Mouse (Mus musculus) MEL (cell line): ENCODE results near the gene Ndrg2. TPM values are rescaled to one million over a fixed set of nuclear protein-coding genes. Genes with fewer than 3 reads are reported as not detected.

Experiments used
- DNase-seq: peaks from one replicate; pipeline ENCODE4 v3.0.0; 2011; ENCODE audit warnings: low read depth, low spot score
- H3K27ac ChIP-seq: 2 replicates; pipeline ENCODE4 v1.5.1; 2012; ENCODE audit warnings: low read depth, mild to moderate bottlenecking, control low read depth, low read length, moderate library complexity; ENCODE audit not compliant: control insufficient read depth
- H3K27me3 ChIP-seq, 2 experiments: fragments of 150-350 bp in 1 of 2; sonication (generic) in 1 of 2; 2 replicates each; pipeline ENCODE4 v1.6.1; 2012; ENCODE audit warnings: low read length in 2 of 2, mild to moderate bottlenecking in 2 of 2, improper control_type of control experiment in 1 of 2, moderate library complexity in 1 of 2; ENCODE audit not compliant: insufficient read depth in 2 of 2, control insufficient read depth in 1 of 2
- H3K36me3 ChIP-seq, 2 experiments: 2 replicates each; pipeline ENCODE4 v1.6.1; 2012 to 2014; ENCODE audit warnings: low read length in 2 of 2, improper control_type of control experiment in 1 of 2, inconsistent platforms in 1 of 2, mild to moderate bottlenecking in 1 of 2; ENCODE audit not compliant: insufficient read depth in 2 of 2, control insufficient read depth in 1 of 2
- H3K4me1 ChIP-seq, 2 experiments: fragments of 150-350 bp in 1 of 2; sonication (generic) in 1 of 2; 2 replicates each; pipeline ENCODE4 v1.6.1; 2012; ENCODE audit warnings: low read length in 2 of 2, improper control_type of control experiment in 1 of 2, mild to moderate bottlenecking in 1 of 2; ENCODE audit not compliant: insufficient read depth in 2 of 2, control insufficient read depth in 1 of 2
- H3K4me3 ChIP-seq, 2 experiments: fragments of 150-350 bp in 1 of 2; sonication (generic) in 1 of 2; 2 replicates each; pipeline ENCODE4 v1.5.1; 2012; ENCODE audit warnings: low read depth in 2 of 2, low read length in 2 of 2, mild to moderate bottlenecking in 2 of 2, moderate library complexity in 2 of 2, control low read depth in 1 of 2, improper control_type of control experiment in 1 of 2; ENCODE audit not compliant: control insufficient read depth in 1 of 2, insufficient read depth in 1 of 2
- H3K79me2 ChIP-seq: 2 replicates; pipeline ENCODE4 v1.6.1; 2012; ENCODE audit warnings: mild to moderate bottlenecking, low read length, moderate library complexity; ENCODE audit not compliant: control insufficient read depth, poor library complexity, insufficient read depth
- H3K9ac ChIP-seq: 2 replicates; pipeline ENCODE4 v1.6.1; 2012; ENCODE audit warnings: low read depth, mild to moderate bottlenecking, control low read depth, low read length, moderate library complexity; ENCODE audit not compliant: control insufficient read depth, poor library complexity, severe bottlenecking
- H3K9me3 ChIP-seq: fragments of 150-350 bp; sonication (generic); replicated peaks from 2 replicates; pipeline ENCODE4 v1.6.1; 2012; ENCODE audit warnings: mild to moderate bottlenecking, low read length, improper control_type of control experiment, moderate library complexity; ENCODE audit not compliant: insufficient read depth
- BHLHE40 ChIP-seq: IDR thresholded peaks from 2 replicates; pipeline ENCODE4 v1.6.1; 2012; ENCODE audit warnings: low read depth, mild to moderate bottlenecking, inconsistent platforms, low read length, improper control_type of control experiment, borderline replicate concordance
- CHD1 ChIP-seq: IDR thresholded peaks from 2 replicates; pipeline ENCODE4 v1.6.1; 2012; ENCODE audit warnings: low read depth, mild to moderate bottlenecking, inconsistent platforms, low read length, improper control_type of control experiment
- CHD2 ChIP-seq: IDR thresholded peaks from 2 replicates; pipeline ENCODE4 v1.6.1; 2011; ENCODE audit warnings: low read length, improper control_type of control experiment
- CTCF ChIP-seq, 3 experiments: IDR thresholded peaks in 2 of 3; conservative IDR thresholded peaks in 1 of 3; 2 replicates each; pipeline ENCODE4 v1.5.1; 2011 to 2012; ENCODE audit warnings: low read length in 3 of 3, low read depth in 2 of 3, mild to moderate bottlenecking in 2 of 3, improper control_type of control experiment in 1 of 3, inconsistent platforms in 1 of 3, mixed read lengths in 1 of 3, moderate library complexity in 1 of 3; ENCODE audit not compliant: control insufficient read depth in 1 of 3, insufficient read depth in 1 of 3, poor library complexity in 1 of 3, severe bottlenecking in 1 of 3
- ELF1 ChIP-seq: IDR thresholded peaks from 2 replicates; pipeline ENCODE4 v1.6.1; 2014; ENCODE audit warnings: low read depth, mild to moderate bottlenecking, inconsistent platforms, low read length, improper control_type of control experiment, moderate library complexity
- EP300 ChIP-seq, 2 experiments: IDR thresholded peaks; 2 replicates each; pipeline ENCODE4 v1.6.1; 2011; ENCODE audit warnings: improper control_type of control experiment in 2 of 2, low read length in 2 of 2, low read depth in 1 of 2, mild to moderate bottlenecking in 1 of 2
- ETS1 ChIP-seq: IDR thresholded peaks from 2 replicates; pipeline ENCODE4 v1.6.1; 2012; ENCODE audit warnings: low read depth, mild to moderate bottlenecking, inconsistent platforms, low read length, improper control_type of control experiment, moderate library complexity
- GATA1 ChIP-seq: IDR thresholded peaks from 2 replicates; pipeline ENCODE4 v1.6.1; 2011; ENCODE audit warnings: low read depth, low read length, improper control_type of control experiment
- HCFC1 ChIP-seq: IDR thresholded peaks from 2 replicates; pipeline ENCODE4 v1.6.1; 2012; ENCODE audit warnings: low read depth, mild to moderate bottlenecking, inconsistent platforms, low read length, improper control_type of control experiment, moderate library complexity
- JUND ChIP-seq: IDR thresholded peaks from 2 replicates; pipeline ENCODE4 v1.6.1; 2011; ENCODE audit warnings: low read depth, mild to moderate bottlenecking, improper control_type of control experiment, low read length
- KAT2A ChIP-seq: conservative IDR thresholded peaks from 2 replicates; pipeline ENCODE4 v1.6.1; 2012; ENCODE audit warnings: low read depth, low read length, improper control_type of control experiment, inconsistent platforms
- MAX ChIP-seq: IDR thresholded peaks from 2 replicates; pipeline ENCODE4 v1.6.1; 2011; ENCODE audit warnings: low read length, improper control_type of control experiment
- MAZ ChIP-seq: IDR thresholded peaks from 2 replicates; pipeline ENCODE4 v1.6.1; 2012; ENCODE audit warnings: low read depth, mild to moderate bottlenecking, inconsistent platforms, low read length, improper control_type of control experiment
- MXI1 ChIP-seq: IDR thresholded peaks from 2 replicates; pipeline ENCODE4 v1.6.1; 2011; ENCODE audit warnings: mild to moderate bottlenecking, low read depth, low read length, improper control_type of control experiment
- MYB ChIP-seq: IDR thresholded peaks from 2 replicates; pipeline ENCODE4 v1.6.1; 2011; ENCODE audit warnings: mild to moderate bottlenecking, low read depth, low read length, improper control_type of control experiment
- MYC ChIP-seq: IDR thresholded peaks from 2 replicates; pipeline ENCODE4 v1.6.1; 2011; ENCODE audit warnings: low read depth, mild to moderate bottlenecking, low read length, improper control_type of control experiment, moderate library complexity
- NELFE ChIP-seq: IDR thresholded peaks from 2 replicates; pipeline ENCODE4 v1.6.1; 2011; ENCODE audit warnings: low read depth, low read length, improper control_type of control experiment
- NRF1 ChIP-seq: IDR thresholded peaks from 2 replicates; pipeline ENCODE4 v1.6.1; 2014; ENCODE audit warnings: low read depth, mild to moderate bottlenecking, inconsistent platforms, low read length, improper control_type of control experiment, moderate library complexity; ENCODE audit not compliant: poor library complexity, insufficient read depth, severe bottlenecking
- POLR2AphosphoS2 ChIP-seq: IDR thresholded peaks from 2 replicates; pipeline ENCODE4 v1.6.1; 2011; ENCODE audit warnings: low read length, improper control_type of control experiment
- POLR2AphosphoS5 ChIP-seq: IDR thresholded peaks from 2 replicates; pipeline ENCODE4 v1.6.1; 2012; ENCODE audit warnings: low read depth, borderline replicate concordance, mild to moderate bottlenecking, inconsistent platforms, low read length, moderate library complexity, mixed read lengths
- RAD21 ChIP-seq: IDR thresholded peaks from 2 replicates; pipeline ENCODE4 v1.6.1; 2011; ENCODE audit warnings: mild to moderate bottlenecking, low read depth, low read length, improper control_type of control experiment
- RCOR1 ChIP-seq: IDR thresholded peaks from 2 replicates; pipeline ENCODE4 v1.6.1; 2012; ENCODE audit warnings: low read depth, mild to moderate bottlenecking, inconsistent platforms, low read length, improper control_type of control experiment
- SIN3A ChIP-seq: IDR thresholded peaks from 2 replicates; pipeline ENCODE4 v1.6.1; 2012; ENCODE audit warnings: low read length, improper control_type of control experiment, inconsistent platforms
- SMC3 ChIP-seq: IDR thresholded peaks from 2 replicates; pipeline ENCODE4 v1.6.1; 2011; ENCODE audit warnings: low read depth, low read length, improper control_type of control experiment
- TAL1 ChIP-seq: IDR thresholded peaks from 2 replicates; pipeline ENCODE4 v1.6.1; 2012; ENCODE audit warnings: mild to moderate bottlenecking, inconsistent platforms, low read length, moderate library complexity, mixed read lengths
- TBP ChIP-seq: IDR thresholded peaks from 2 replicates; pipeline ENCODE4 v1.8.0; 2011; ENCODE audit warnings: low read depth, low read length, improper control_type of control experiment
- TCF12 ChIP-seq: IDR thresholded peaks from 2 replicates; pipeline ENCODE4 v1.6.1; 2014; ENCODE audit warnings: low read depth, mild to moderate bottlenecking, inconsistent platforms, low read length, improper control_type of control experiment, moderate library complexity
- UBTF ChIP-seq: IDR thresholded peaks from 2 replicates; pipeline ENCODE4 v1.6.1; 2012; ENCODE audit warnings: low read depth, mild to moderate bottlenecking, inconsistent platforms, low read length, improper control_type of control experiment, moderate library complexity, borderline replicate concordance; ENCODE audit not compliant: insufficient read depth
- ZC3H11A ChIP-seq: IDR thresholded peaks from 2 replicates; pipeline ENCODE4 v1.6.1; 2012; ENCODE audit warnings: low read depth, mild to moderate bottlenecking, inconsistent platforms, low read length, improper control_type of control experiment
- ZKSCAN1 ChIP-seq: IDR thresholded peaks from 2 replicates; pipeline ENCODE4 v1.6.1; 2012; ENCODE audit warnings: low read depth, mild to moderate bottlenecking, inconsistent platforms, low read length, improper control_type of control experiment, moderate library complexity
- ZMIZ1 ChIP-seq: IDR thresholded peaks from 2 replicates; pipeline ENCODE4 v1.6.1; 2012; ENCODE audit warnings: low read depth, mild to moderate bottlenecking, inconsistent platforms, low read length, improper control_type of control experiment, moderate library complexity
- polyA plus RNA-seq, 2 experiments: library from polyadenylated mRNA; stranded (reverse) in 1 of 2; unstranded in 1 of 2; fragments of >175 nt in 1 of 2; fragments of >200 nt in 1 of 2; gene quantifications; 2 replicates each; pipeline versions ENCODE4 v1.2.1 to v1.2.4; 2012; ENCODE audit warnings: low replicate concordance in 2 of 2, low read depth in 1 of 2; ENCODE audit not compliant: insufficient read length in 2 of 2, insufficient read depth in 1 of 2, missing spikeins in 1 of 2
- total RNA-seq: library from RNA; depleted of rRNA; stranded (reverse); fragments of 300-350 nt; gene quantifications from 2 replicates; pipeline ENCODE4 v1.2.3, GENCODE M21; 2012

Ndrg2 gene
- total and polyA plus RNA-seq, 3 experiments = 11.2 to 48.6 TPM; not detected in 1

DNA sequence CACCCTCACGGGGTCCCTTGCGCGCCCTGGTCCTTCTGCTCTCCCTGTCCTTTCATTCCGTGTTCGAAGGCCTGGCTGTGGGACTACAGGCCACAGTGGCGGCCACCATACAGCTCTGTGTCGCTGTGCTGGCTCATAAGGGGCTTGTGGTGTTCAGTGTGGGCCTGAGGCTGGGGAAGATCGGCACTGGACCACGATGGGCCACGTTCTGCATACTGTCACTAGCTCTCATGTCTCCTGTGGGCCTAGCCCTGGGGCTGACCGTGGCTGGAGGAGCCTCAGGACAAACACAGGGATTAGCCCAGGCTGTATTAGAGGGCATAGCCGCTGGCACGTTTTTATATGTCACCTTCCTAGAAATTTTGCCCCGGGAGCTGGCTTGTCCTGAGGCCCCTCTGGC, 18.9 kb downstream of the Ndrg2 start:
- no peak overlapping the region for H3K9ac ChIP-seq
- no peaks in the 10 kb centered on the region for H3K79me2 ChIP-seq
- DNase-seq = no peak
- peaks cover 3 to 17% of the 10 kb centered on the region in 2 experiments; a peak in 3 of 4 replicates for H3K4me1 ChIP-seq
- H3K9me3 ChIP-seq = no peaks in the 10 kb centered on the region
- H3K27me3 ChIP-seq = no peaks in the 10 kb centered on the region
- no peak overlapping the region for H3K27ac ChIP-seq
- H3K36me3 ChIP-seq = peaks cover 0 to 8% of the 10 kb centered on the region in 2 experiments; a peak in 2 of 4 replicates
- TF ChIP-seq ELF1 = no peak
- TF ChIP-seq CHD1 = no peak
- no peak for TF ChIP-seq ZC3H11A
- TF ChIP-seq MAX = no peak
- TF ChIP-seq ETS1 = no peak
- TF ChIP-seq MYC = no peak
- no peak for TF ChIP-seq EP300 (IDR thresholded peaks at IDR 0.05; ENCODE audit: low read depth in 1 of 2, low read length in 2 of 2)
- no peak for TF ChIP-seq RAD21
- TF ChIP-seq MAZ = no peak
- TF ChIP-seq JUND = no peak
- TF ChIP-seq BHLHE40 = no peak
- no peak for TF ChIP-seq POLR2AphosphoS5
- no peak for TF ChIP-seq MYB
- no peak for TF ChIP-seq UBTF
- no peak for TF ChIP-seq TCF12
- TF ChIP-seq ZKSCAN1 = no peak
- TF ChIP-seq SIN3A = no peak
- TF ChIP-seq RCOR1 = no peak
- TF ChIP-seq NRF1 = no peak
- TF ChIP-seq NELFE = no peak
- H3K4me3 ChIP-seq = no peak overlapping the region

DNA sequence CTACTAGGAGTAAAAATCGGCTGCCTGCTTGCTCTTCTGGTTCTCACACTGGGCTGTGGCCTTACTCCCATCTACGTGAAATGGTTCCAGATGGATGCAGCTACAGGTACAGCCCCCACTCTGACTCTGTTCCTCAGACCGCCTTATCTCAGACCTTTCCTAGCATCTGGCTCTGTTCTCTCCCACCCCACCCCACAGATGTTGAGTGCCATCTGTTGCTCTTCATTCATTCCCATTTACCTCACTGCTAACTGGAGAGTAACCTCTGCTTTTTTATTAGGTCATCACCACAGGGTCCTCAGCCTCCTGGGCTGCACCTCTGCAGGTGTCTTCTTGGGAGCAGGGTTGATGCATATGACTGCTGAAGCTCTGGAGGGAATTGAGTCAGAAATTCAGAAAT, 20.1 kb downstream of the Ndrg2 start:
- no peaks in the 10 kb centered on the region for H3K27me3 ChIP-seq
- no peaks in the 10 kb centered on the region for H3K79me2 ChIP-seq
- H3K36me3 ChIP-seq = peaks cover 0 to 8% of the 10 kb centered on the region in 2 experiments; a peak in 2 of 4 replicates
- H3K27ac ChIP-seq = no peak overlapping the region
- no peak overlapping the region for H3K4me3 ChIP-seq
- TF ChIP-seq HCFC1 (no peak), CTCF (IDR thresholded peaks at IDR 0.05 in 2 of 3, conservative IDR thresholded peaks at IDR 0.05 in 1 of 3; ENCODE audit: control insufficient read depth in 1 of 3, insufficient read depth in 1 of 3, low read depth in 2 of 3, low read length in 3 of 3, poor library complexity in 1 of 3, severe bottlenecking in 1 of 3) (no peak), TBP (no peak), MXI1 (no peak), POLR2AphosphoS2 (no peak), CHD2 (no peak), SMC3 (no peak), EP300 (IDR thresholded peaks at IDR 0.05; ENCODE audit: low read depth in 1 of 2, low read length in 2 of 2) (peak in 1 of 2 experiments; percentile 36; a peak in 1 of 4 replicates), KAT2A (no peak), ELF1 (no peak), TAL1 (peak; percentile 50), ZC3H11A (no peak), ZMIZ1 (no peak), TCF12 (peak; percentile 53), MAZ (no peak), NRF1 (no peak), POLR2AphosphoS5 (no peak), GATA1 (0 out of 2 replicates have a peak, but pooled peaks have one; percentile 22), MYC (no peak), NELFE (no peak)
- no peak overlapping the region for H3K9ac ChIP-seq
- peaks cover 3 to 17% of the 10 kb centered on the region in 2 experiments; a peak in 3 of 4 replicates for H3K4me1 ChIP-seq
- no peaks in the 10 kb centered on the region for H3K9me3 ChIP-seq
- DNase-seq = peak; percentile 31
